Mouse (Mus musculus): Measurements from ENCODE around the gene Olfr462.
A peak's percentile ranks its signal among the peaks of the same experiment; 100 is the strongest.
"Not testable (repeated sequence)": the region's sequence is repeated elsewhere in the genome, so short reads cannot be mapped to it uniquely, and the experiment has no call there.

The Olfr462 gene

GRCm38 (mm10) chr11:87892168-87892567 lies at the start of gene Olfr462:
Gene Olfr462, minus strand, starts transcription at chr11:87892268.
- no peak for DNase-seq (ENCODE audit: low spot score in 2 of 2)

GRCm38 (mm10) chr11:87935467-87935866 lies 43.4 kb upstream of the Olfr462 start:
- DNase-seq (ENCODE audit: low spot score in 2 of 2) = peak; percentile 37 to 43

- DNase-seq (ENCODE audit: low spot score in 2 of 2) = no peak
Measured at GRCm38 (mm10) chr11:87933731-87934130, 41.7 kb upstream of the Olfr462 start.

- no peak for DNase-seq (ENCODE audit: low spot score in 2 of 2)
Measured at GRCm38 (mm10) chr11:87930348-87930747, 38.3 kb upstream of the Olfr462 start.

- DNase-seq (ENCODE audit: low spot score in 2 of 2) = no peak
Measured at GRCm38 (mm10) chr11:87920966-87921365, 28.9 kb upstream of the Olfr462 start, which contains the start of gene Olfr464. Gene Olfr464, minus strand, starts transcription at chr11:87920967.

- no peak for DNase-seq (ENCODE audit: low spot score in 2 of 2)
Measured at GRCm38 (mm10) chr11:87920301-87920700, 28.2 kb upstream of the Olfr462 start.

GRCm38 (mm10) chr11:87916005-87916404 lies 23.9 kb upstream of the Olfr462 start:
- DNase-seq (ENCODE audit: low spot score in 2 of 2) = no peak

- no peak for DNase-seq (ENCODE audit: low spot score in 2 of 2)
Measured at GRCm38 (mm10) chr11:87904331-87904730, 12.3 kb upstream of the Olfr462 start.

GRCm38 (mm10) chr11:87897287-87897686 lies 5.2 kb upstream of the Olfr462 start, which contains the start of gene Olfr463:
Gene Olfr463, minus strand, starts transcription at chr11:87897387.
- DNase-seq (ENCODE audit: low spot score in 2 of 2) = no peak

GRCm38 (mm10) chr11:87884856-87885255 lies 7.2 kb downstream of the Olfr462 start:
- DNase-seq (ENCODE audit: low spot score in 2 of 2) = no peak

GRCm38 (mm10) chr11:87883493-87883892 lies 8.6 kb downstream of the Olfr462 start:
- DNase-seq (ENCODE audit: low spot score in 2 of 2) = no peak

GRCm38 (mm10) chr11:87881714-87882113 lies 10.4 kb downstream of the Olfr462 start:
- no peak for DNase-seq (ENCODE audit: low spot score in 2 of 2)

- DNase-seq (ENCODE audit: low spot score in 2 of 2) = no peak
Measured at GRCm38 (mm10) chr11:87879826-87880225, 12.2 kb downstream of the Olfr462 start.

- DNase-seq (ENCODE audit: low spot score in 2 of 2) = no peak
Measured at GRCm38 (mm10) chr11:87875436-87875835, 16.6 kb downstream of the Olfr462 start, which contains the start of gene Epx. Gene Epx, minus strand, starts transcription at chr11:87875536.

- no peak for DNase-seq (ENCODE audit: low spot score in 2 of 2)
Measured at GRCm38 (mm10) chr11:87871766-87872165, 20.3 kb downstream of the Olfr462 start.

- DNase-seq (ENCODE audit: low spot score in 2 of 2) = no peak
Measured at GRCm38 (mm10) chr11:87870096-87870495, 22.0 kb downstream of the Olfr462 start.

- DNase-seq (ENCODE audit: low spot score in 2 of 2) = not testable (repeated sequence)
Measured at GRCm38 (mm10) chr11:87866891-87867290, 25.2 kb downstream of the Olfr462 start.

GRCm38 (mm10) chr11:87862805-87863204 lies 29.3 kb downstream of the Olfr462 start:
- no peak for DNase-seq (ENCODE audit: low spot score in 2 of 2)

- DNase-seq (ENCODE audit: low spot score in 2 of 2) = no peak
Measured at GRCm38 (mm10) chr11:87860426-87860825, 31.6 kb downstream of the Olfr462 start.

GRCm38 (mm10) chr11:87859273-87859672 lies 32.8 kb downstream of the Olfr462 start:
- no peak for DNase-seq (ENCODE audit: low spot score in 2 of 2)

- no peak for DNase-seq (ENCODE audit: low spot score in 2 of 2)
Measured at GRCm38 (mm10) chr11:87854550-87854949, 37.5 kb downstream of the Olfr462 start.

GRCm38 (mm10) chr11:87853597-87853954 lies 38.5 kb downstream of the Olfr462 start:
- DNase-seq (ENCODE audit: low spot score in 2 of 2) = no peak

- DNase-seq (ENCODE audit: low spot score in 2 of 2) = peak; percentile 80 to 84
Measured at GRCm38 (mm10) chr11:87852690-87853596, 39.1 kb downstream of the Olfr462 start, which contains the start of gene Mks1. Gene Mks1, plus strand, starts transcription at chr11:87853215.

Measured in natural killer cell, adult 2 months (primary cell).